Mouse (Mus musculus): ENCODE measurements around the gene Gucd1.
"Not testable (repeated sequence)": the region's sequence is repeated elsewhere in the genome, so short reads cannot be mapped to it uniquely, and the experiment has no call there.

The Gucd1 gene

GRCm38 (mm10) chr10:75503692-75504091, 14.1 kb downstream of the Gucd1 start:
- DNase-seq (ENCODE audit: low read depth) = peak; percentile 60

GRCm38 (mm10) chr10:75501641-75502040, 16.1 kb downstream of the Gucd1 start:
- no peak for DNase-seq (ENCODE audit: low read depth)

DNA sequence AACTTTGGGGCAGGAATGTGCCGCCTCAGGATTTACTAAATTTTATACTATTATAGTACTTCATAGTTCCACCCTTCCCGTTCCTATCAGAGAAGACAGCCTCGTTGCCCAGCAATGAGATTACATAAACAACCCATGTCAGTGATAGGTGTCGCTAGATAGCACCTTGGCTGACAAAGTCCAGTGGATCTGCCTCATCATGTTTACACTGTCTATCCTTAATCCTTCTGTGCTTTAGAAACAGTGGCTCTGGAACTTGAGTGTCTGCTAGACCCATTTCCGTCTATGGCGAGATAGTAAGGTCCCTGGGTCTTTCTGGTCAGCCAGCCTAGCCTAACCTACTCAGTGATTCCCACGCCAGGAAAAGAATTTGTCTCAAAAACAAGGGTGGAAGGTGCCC, 17.4 kb downstream of the Gucd1 start:
- no peak for DNase-seq (ENCODE audit: low read depth)

DNA sequence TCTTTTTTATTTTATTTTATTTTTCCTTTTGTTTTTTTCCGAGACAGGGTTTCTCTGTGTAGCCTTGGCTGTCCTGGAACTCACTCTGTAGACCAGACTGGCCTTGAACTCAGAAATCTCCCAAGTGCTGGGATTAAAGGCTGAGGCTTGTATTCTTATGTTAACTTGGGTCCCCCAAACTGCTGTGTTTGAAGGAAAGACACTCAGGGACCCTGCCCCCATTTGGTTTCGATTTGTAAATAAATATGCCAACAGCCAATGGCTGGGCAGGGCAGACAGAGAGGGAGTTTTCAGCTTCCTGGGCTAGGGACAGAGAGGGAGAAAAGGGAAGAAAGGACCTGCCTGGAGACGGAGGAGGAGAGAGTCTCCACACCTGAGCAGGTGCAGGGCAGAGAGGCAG, 18.0 kb downstream of the Gucd1 start:
- DNase-seq (ENCODE audit: low read depth) = no peak

DNA sequence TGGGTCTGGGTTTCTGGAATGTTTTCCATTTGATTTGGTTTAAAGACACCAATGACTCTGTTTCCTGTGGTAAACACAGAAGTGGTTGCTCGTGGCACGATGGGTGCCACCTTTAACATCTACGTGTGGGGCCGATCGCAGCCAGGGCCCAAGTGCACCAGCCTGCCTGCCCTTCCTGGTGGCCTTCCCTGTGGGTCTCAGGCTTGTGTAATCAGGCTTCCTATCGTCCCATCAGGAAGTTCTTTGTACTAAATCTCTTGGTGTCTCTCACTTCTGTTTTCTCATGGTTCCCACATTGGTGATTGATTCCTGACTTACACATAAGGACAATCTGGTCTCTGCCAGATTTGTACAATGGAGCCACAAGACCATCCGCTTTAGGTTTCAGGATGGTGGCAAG, 18.6 kb downstream of the Gucd1 start:
- DNase-seq (ENCODE audit: low read depth) = not testable (repeated sequence)

- no peak for DNase-seq (ENCODE audit: low read depth)
These were observed 21.9 kb downstream of the Gucd1 start for GRCm38 (mm10) chr10:75495921-75496320.

DNA sequence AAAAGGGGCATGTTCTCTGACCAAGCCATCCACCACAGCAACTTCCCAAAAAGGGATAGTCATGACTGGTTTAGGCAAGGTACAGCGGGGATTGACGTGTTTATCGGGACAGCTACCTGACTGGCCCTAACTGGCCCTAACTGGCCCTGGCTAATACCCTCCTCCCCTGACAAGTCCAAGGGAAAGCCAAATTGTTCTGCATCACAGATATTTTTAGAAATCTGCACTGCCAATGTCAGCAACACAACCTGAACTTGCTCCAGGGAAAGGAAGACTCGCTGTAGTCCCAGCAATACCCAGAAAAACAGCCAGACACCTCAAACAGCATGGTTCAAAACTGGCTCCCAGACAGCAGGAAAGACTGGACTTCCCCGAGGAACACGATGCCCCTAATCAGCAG, 22.5 kb downstream of the Gucd1 start:
- DNase-seq (ENCODE audit: low read depth) = peak; percentile 42

- peak; percentile 79 for DNase-seq (ENCODE audit: low read depth)
These were observed 25.9 kb downstream of the Gucd1 start for GRCm38 (mm10) chr10:75491936-75492262.

DNA sequence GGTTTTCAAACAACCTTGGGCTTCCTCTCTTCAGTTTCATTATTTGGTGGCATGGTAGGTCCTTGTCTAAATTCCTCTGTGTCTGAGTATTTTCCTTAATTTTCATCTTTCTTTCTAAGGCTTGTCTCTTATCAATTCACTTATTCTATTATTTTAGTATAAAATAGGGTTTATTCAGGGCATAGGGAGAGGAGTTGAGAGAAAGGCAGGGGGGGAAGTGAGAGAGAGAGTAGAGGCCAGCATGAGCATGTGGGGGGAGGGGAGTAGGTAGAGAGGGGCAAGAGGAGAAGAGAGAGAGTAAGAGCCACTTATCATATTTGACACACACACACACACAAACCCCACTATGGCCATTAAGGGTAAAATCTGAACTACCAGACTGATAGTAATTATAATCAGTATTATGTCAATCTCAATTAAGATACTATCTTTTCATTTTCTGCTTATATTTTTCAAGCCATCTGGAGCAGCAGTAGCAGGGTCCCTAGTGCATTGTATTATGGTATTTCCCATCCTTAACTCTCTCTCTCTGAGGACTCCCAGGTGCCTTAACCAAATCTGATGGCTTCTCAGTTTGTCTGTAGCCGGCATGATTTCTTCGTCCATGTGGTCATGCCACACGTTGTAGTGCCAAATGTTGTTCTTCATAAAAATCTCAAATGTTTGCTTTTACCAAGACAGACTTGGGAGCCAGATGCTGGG, 26.4 kb downstream of the Gucd1 start:
- DNase-seq (ENCODE audit: low read depth) = no peak

DNA sequence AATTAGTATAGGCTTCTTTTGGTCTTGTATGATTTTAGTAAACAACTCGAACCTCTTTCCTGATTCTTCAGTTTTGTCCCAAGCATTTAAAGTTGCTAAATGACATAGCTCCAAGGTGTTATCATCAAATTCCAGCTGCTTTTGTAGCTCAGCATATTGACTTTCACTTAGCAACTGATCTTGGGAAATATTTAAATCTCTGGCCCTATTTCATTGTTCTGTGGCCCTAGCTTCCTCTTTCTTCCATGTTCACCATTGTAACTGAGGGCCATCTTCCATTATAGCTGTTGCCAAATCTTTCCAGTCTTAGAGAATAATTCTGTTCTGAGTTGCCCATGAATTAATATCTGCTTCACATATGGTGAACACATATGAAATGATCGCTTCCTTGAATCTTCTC, 27.0 kb downstream of the Gucd1 start:
- DNase-seq (ENCODE audit: low read depth) = peak; percentile 56

DNA sequence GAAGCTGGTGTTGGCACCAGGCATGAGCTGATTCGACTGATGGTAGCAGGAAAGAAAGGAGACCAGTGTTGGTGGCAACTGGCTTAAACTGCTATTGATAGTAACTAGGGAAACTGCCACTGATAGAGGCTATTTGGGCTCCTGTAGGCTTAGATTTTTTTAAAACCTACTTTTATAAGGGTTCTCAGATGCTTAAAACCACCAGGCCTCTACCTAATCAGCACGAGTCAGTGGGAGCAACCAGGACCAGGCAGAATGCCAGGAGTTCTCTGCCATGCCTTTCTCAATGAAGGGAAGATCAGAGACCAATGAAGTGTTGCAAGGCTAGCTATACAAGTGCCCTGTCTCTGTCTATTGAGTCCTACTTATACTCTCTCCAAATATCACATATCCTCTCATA, 28.2 kb downstream of the Gucd1 start:
- DNase-seq (ENCODE audit: low read depth) = no peak

GRCm38 (mm10) chr10:75487131-75487530, 30.6 kb downstream of the Gucd1 start:
- no peak for DNase-seq (ENCODE audit: low read depth)

- DNase-seq (ENCODE audit: low read depth) = peak; percentile 78
These were observed 31.4 kb downstream of the Gucd1 start for GRCm38 (mm10) chr10:75486086-75486979.

GRCm38 (mm10) chr10:75484767-75485166, 33.0 kb downstream of the Gucd1 start:
- no peak for DNase-seq (ENCODE audit: low read depth)

DNA sequence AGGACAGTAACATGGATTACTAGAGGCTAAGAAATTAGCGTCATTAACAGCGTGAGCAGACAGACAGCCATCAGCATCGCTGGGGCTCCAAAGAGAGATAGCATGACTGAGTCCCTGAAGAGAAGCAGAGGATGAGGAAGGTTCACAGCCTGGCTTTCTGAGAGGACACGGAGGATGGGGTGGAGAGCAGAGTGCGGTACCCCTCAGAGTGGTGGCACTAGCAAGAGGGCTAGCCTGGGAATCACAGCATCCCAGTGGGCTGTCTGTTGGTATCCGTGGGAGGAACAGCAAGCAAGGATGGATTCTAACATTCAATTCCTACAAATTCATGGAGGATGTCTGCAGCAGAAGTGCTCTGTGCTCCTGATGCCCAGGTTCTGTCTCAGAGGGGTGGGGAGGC, 33.7 kb downstream of the Gucd1 start:
- no peak for DNase-seq (ENCODE audit: low read depth)

DNA sequence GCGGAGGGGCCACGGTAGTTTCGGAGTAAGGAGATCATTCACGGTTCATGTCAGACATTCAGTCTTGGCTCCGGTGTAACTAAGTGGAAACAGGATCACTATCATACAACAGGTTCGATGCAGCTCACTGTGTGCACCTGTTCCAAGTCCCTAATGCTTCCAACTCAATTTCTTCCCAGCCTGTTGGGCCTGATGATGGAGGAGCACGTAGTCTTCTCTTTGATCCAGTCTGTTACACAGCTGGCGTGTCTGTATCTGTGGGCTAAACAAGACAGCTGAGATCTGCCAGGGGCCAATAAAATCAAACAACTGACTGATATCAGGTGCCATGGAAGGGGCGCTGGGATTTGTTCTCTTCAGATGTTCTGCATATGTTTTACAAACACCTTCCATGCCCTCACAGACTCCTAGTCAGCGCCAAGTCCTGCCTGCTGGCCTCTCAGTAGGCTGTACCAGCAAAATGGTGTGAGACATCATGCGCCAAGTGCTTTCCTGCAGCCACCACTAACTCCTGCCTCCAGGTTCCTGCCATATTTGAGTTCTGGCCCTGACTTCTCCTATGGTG, 34.8 kb downstream of the Gucd1 start:
- no peak for DNase-seq (ENCODE audit: low read depth)

GRCm38 (mm10) chr10:75482271-75482670, 35.5 kb downstream of the Gucd1 start:
- DNase-seq (ENCODE audit: low read depth) = no peak

GRCm38 (mm10) chr10:75481703-75482102, 36.1 kb downstream of the Gucd1 start:
- DNase-seq (ENCODE audit: low read depth) = no peak

- no peak for DNase-seq (ENCODE audit: low read depth)
These were observed 37.8 kb downstream of the Gucd1 start for GRCm38 (mm10) chr10:75479955-75480354.

DNA sequence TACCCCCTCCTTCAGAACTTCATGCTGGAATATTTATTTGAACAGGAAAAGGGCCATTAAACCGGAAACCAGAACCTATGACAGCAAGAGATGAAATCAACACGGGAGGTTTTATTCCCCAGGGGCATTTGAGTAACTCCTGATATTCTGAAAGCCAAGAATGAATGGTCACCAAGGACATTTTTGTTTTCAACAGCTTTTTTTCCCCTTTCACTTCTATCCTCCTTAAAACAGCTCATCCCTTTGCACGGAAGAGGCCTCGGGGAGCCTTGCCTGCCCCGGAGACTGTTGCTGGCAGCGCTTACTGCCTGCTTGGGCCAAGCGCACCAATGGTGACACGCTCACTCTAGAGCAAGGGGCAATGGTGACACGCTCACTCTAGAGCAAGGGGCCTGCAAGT, 40.7 kb downstream of the Gucd1 start:
- no peak for DNase-seq (ENCODE audit: low read depth)

GRCm38 (mm10) chr10:75475139-75475850, 42.5 kb downstream of the Gucd1 start:
- DNase-seq (ENCODE audit: low read depth) = not testable (repeated sequence)

GRCm38 (mm10) chr10:75474571-75474970, 43.2 kb downstream of the Gucd1 start:
- DNase-seq (ENCODE audit: low read depth) = no peak

- DNase-seq (ENCODE audit: low read depth) = peak; percentile 70
These were observed 44.4 kb downstream of the Gucd1 start for GRCm38 (mm10) chr10:75473411-75473810.
